ENCODE assay signal across 21 mouse cellular contexts in the genomic region with DNA sequence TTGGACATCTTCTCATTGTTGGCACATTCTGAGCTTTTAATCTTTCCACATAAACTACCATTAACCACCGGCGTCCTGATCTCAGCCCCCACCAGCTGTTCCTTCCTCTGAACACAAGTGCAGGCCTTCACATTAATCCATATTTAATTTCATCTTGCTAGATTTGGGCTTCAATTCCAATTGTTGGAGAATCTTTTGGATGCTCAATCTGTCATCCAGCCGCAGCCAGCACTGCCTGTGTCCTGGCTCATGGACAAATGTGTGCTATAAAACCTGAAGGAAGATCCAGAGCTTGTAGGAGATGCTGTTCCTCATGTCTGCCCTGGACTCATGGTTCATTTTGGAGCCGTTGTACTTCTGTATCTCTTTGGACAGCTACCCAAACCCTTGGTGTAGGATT.
"Had no signal": no experiment of that assay in that cellular context is flagged by ENCODE, and none has a peak within 500 bp of the region (broad histone marks: within the 10 kb centered on the region; RNA-seq: fewer than 3 reads in every experiment).

No protein-coding gene starts in this region.

- H3K4me1 ChIP-seq: liver, embryonic 12.5 days; liver, embryonic 15.5 days; lung, embryonic 15.5 days; megakaryocyte, embryonic 14.5 days; neural tube, embryonic 12.5 days had no signal

- H3K27me3 ChIP-seq: liver, embryonic 12.5 days; liver, embryonic 15.5 days; lung, embryonic 15.5 days; neural tube, embryonic 12.5 days; neural tube, embryonic 15.5 days had no signal

- H3K9ac ChIP-seq: limb, embryonic 13.5 days; liver, embryonic 12.5 days; liver, embryonic 15.5 days; lung, embryonic 15.5 days; neural tube, embryonic 12.5 days; neural tube, embryonic 15.5 days had no signal

- H3K4me3 ChIP-seq: limb, embryonic 10.5 days; limb, embryonic 13.5 days; liver, embryonic 12.5 days; liver, embryonic 15.5 days; lung, embryonic 15.5 days; megakaryocyte, embryonic 14.5 days; midbrain, embryonic 10.5 days; neural tube, embryonic 12.5 days; neural tube, embryonic 15.5 days had no signal

- DNase-seq: kidney, adult 2 months; kidney, postnatal 25 days; liver; lung, adult 18-20 months; lung, postnatal 10 days; lung, postnatal 36 days; midbrain, embryonic 14.5 days; right cerebral cortex, adult 18-20 months; thymus, adult 18-20 months; thymus, postnatal 36 days had no signal

- H3K27ac ChIP-seq: kidney, postnatal 0 days; limb, embryonic 10.5 days; limb, embryonic 13.5 days; liver, embryonic 12.5 days; liver, embryonic 15.5 days; lung, embryonic 15.5 days; midbrain, embryonic 10.5 days; neural tube, embryonic 12.5 days; neural tube, embryonic 15.5 days had no signal

- H3K9me3 ChIP-seq: limb, embryonic 10.5 days; limb, embryonic 13.5 days; liver, embryonic 12.5 days; liver, embryonic 15.5 days; lung, embryonic 15.5 days; megakaryocyte, embryonic 14.5 days; midbrain, embryonic 10.5 days; neural tube, embryonic 12.5 days; neural tube, embryonic 15.5 days had no signal

- H3K36me3 ChIP-seq: limb, embryonic 10.5 days; limb, embryonic 13.5 days; liver, embryonic 12.5 days; liver, embryonic 15.5 days; lung, embryonic 15.5 days; midbrain, embryonic 10.5 days; neural tube, embryonic 12.5 days; neural tube, embryonic 15.5 days had no signal

- ATAC-seq: intestine, postnatal 0 days; liver, embryonic 12.5 days had no signal

- H3K4me2 ChIP-seq: limb, embryonic 13.5 days; liver, embryonic 12.5 days; liver, embryonic 15.5 days; lung, embryonic 15.5 days; neural tube, embryonic 12.5 days; neural tube, embryonic 15.5 days had no signal
